Mouse (Mus musculus): ENCODE data around the gene Gm765.

DNA sequence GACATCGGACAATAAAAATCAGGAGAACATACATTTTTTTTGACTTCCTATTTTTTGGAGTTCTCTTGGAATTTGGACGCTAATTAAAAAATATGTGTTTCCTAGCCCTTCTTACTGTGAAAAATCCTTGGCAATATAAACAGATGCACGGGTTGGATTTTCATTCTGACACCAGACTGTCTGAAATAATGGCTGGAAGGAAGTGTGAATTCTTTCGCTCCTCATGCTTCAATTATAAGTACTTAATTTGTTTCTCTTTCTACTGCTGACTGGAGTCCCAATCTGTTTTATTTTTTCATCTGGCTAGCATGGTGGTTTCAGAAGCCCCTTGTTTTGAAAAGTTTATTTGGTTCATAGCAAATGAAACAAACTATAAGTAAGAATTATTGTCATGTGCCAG lies 59.8 kb downstream of the Gm765 start:
- TF ChIP-seq CTCF (IDR thresholded peaks at IDR 0.05; ENCODE audit: extremely low read depth, insufficient read length, insufficient replicate concordance, low read depth, low read length) (no peak), POLR2A (IDR thresholded peaks at IDR 0.05; ENCODE audit: low read depth, low read length) (no peak)

Measured in small intestine, adult 2 months (tissue).